Mouse (Mus musculus) forebrain, embryonic 16.5 days (tissue): Measurements from ENCODE around the gene Tufm. TPM values are rescaled to one million over a fixed set of nuclear protein-coding genes. Genes with fewer than 3 reads are reported as not detected.
A peak's percentile ranks its signal among the peaks of the same experiment; 100 is the strongest.
"Not testable (repeated sequence)": the region's sequence is repeated elsewhere in the genome, so short reads cannot be mapped to it uniquely, and the experiment has no call there.

Experiments
- ATAC-seq: fragments of 200-750 bp; cut with Nextera tagmentation; 2 replicates; pipeline ENCODE4 v1.8.0; 2017; ENCODE audit warnings: mild to moderate bottlenecking, moderate library complexity
- H3K27ac ChIP-seq: fragments of 300-500 bp; sonication (generic); 2 replicates; pipeline ENCODE4 v1.5.1; 2014; ENCODE audit warnings: low read length, control low read depth
- H3K27me3 ChIP-seq: fragments of 300-500 bp; sonication (generic); replicated peaks from 2 replicates; pipeline ENCODE4 v1.6.1; 2014; ENCODE audit warnings: low read length; ENCODE audit not compliant: control insufficient read depth, insufficient read depth
- H3K36me3 ChIP-seq: fragments of 300-500 bp; sonication (generic); 2 replicates; pipeline ENCODE4 v1.6.1; 2014; ENCODE audit not compliant: control insufficient read depth, insufficient read depth
- H3K4me1 ChIP-seq: fragments of 300-500 bp; sonication (generic); replicated peaks from 2 replicates; pipeline ENCODE4 v1.6.1; 2014; ENCODE audit warnings: low read length; ENCODE audit not compliant: control insufficient read depth, insufficient read depth
- H3K4me2 ChIP-seq: fragments of 300-500 bp; sonication (generic); 2 replicates; pipeline ENCODE4 v1.6.1; 2014; ENCODE audit warnings: mild to moderate bottlenecking, low read length, control low read depth
- H3K4me3 ChIP-seq: fragments of 300-500 bp; sonication (generic); replicated peaks from 2 replicates; pipeline ENCODE4 v1.5.1; 2014; ENCODE audit warnings: mild to moderate bottlenecking, low read length, control low read depth
- H3K9ac ChIP-seq: fragments of 300-500 bp; sonication (generic); replicated peaks from 2 replicates; pipeline ENCODE4 v1.6.1; 2014; ENCODE audit warnings: low read depth, low read length, control low read depth
- H3K9me3 ChIP-seq: fragments of 300-500 bp; sonication (generic); 2 replicates; pipeline ENCODE4 v1.6.1; 2016; ENCODE audit warnings: low read length; ENCODE audit not compliant: control insufficient read depth
- WGBS: fragments of 180-500 bp; shearing (Covaris S2); extraction: QIAGEN DNeasy Blood & Tissue Kit; methylation state at CpG from one replicate; pipeline ENCODE4 v1.1.7; 2014; 5-methylcytosine and 5-hydroxymethylcytosine counted together
- polyA plus RNA-seq: library from polyadenylated mRNA; unstranded; fragments of >200 nt; fragmentation: Nextera tagmentation; extraction: Ambion mirVana; gene quantifications from 2 replicates; pipeline ENCODE4 v1.2.1, GENCODE M21; 2015

Tufm gene
- polyA plus RNA-seq, 1 experiment from 2014 or later, result 131 TPM

DNA sequence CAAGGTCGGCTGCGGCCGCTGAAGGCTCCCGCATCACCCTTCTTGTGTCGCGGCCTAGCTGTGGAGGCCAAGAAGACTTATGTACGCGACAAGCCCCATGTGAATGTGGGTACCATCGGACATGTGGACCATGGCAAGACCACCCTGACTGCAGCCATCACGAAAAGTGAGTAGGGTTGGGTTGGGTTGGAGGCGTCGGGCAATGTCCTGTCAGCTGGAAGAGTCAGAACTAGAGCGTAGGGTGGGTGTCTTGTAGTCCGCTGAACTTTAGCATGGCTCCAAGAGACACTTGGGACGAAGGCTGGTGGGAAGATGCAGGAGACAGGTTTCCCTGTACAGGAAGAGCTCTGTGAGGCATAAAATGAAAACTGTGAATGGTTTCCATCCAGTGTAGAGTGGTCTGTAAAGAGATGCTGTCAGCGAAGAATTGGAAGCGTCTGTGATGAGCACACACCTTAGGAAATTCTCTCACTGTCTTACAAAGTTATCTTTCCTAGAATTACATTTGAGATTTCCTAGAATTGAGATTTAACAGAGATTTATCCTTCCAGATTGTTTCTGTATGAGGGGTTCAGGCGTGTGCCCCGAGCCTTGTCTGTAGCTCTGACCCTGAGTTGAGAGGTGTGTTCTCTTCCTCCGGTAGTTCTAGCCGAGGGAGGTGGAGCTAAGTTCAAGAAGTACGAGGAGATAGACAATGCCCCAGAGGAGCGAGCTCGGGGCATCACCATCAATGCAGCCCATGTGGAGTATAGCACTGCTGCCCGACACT, 640 bp downstream of the Tufm start:
- H3K27me3 ChIP-seq, H3K9me3 ChIP-seq, ATAC-seq, H3K27ac ChIP-seq, H3K4me1 ChIP-seq: not testable (repeated sequence)
- Histone ChIP-seq H3K4me3 (peak overlapping the region; percentile 70), H3K4me2 (peak overlapping the region; percentile 97), H3K9ac (peak overlapping the region; percentile 71), H3K36me3 (peaks cover 18% of the 10 kb centered on the region)
- 26% methylated on average over 16 of the region's 25 CpGs for WGBS

GRCm38 (mm10) chr7:126491005-126491404, 3.8 kb downstream of the Tufm start:
- no peak overlapping the region for H3K4me2 ChIP-seq
- H3K4me3 ChIP-seq, result no peak overlapping the region
- peaks cover 47% of the 10 kb centered on the region for H3K36me3 ChIP-seq
- no peaks in the 10 kb centered on the region for H3K9me3 ChIP-seq
- ATAC-seq, result no peak
- no peak overlapping the region for H3K27ac ChIP-seq
- H3K9ac ChIP-seq, result no peak overlapping the region
- no peaks in the 10 kb centered on the region for H3K27me3 ChIP-seq
- peaks cover 9% of the 10 kb centered on the region for H3K4me1 ChIP-seq
- 85% methylated on average over 1 of the region's 1 CpGs for WGBS

DNA sequence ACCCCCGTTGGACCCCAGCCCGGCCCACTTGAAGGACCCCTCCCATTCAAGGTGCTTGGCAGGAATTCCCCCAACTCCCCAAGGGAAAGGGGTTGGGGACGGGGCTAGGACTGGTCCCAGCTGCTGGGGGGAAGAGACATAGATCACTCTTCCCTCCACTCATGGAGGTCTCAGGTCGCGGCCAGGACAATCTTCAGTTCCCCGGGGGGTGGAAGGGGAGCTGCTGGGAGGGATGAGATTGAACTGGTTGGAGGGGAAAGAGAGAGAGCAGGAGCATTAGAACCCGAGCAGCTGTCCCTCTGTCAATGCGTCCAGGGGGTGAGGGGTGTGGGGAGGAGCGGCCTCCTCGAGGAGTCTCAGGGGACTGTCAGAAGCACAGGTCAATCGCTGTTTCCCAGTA, 4.8 kb downstream of the Tufm start:
- Histone ChIP-seq H3K27ac (no peak overlapping the region), H3K27me3 (no peaks in the 10 kb centered on the region), H3K4me2 (no peak overlapping the region), H3K9ac (no peak overlapping the region), H3K36me3 (peaks cover 57% of the 10 kb centered on the region), H3K4me1 (peaks cover 9% of the 10 kb centered on the region), H3K9me3 (no peaks in the 10 kb centered on the region), H3K4me3 (no peak overlapping the region)
- 68% methylated on average over 11 of the region's 11 CpGs for WGBS
- ATAC-seq, result no peak

- Histone ChIP-seq H3K4me3 (no peak overlapping the region), H3K4me2 (no peak overlapping the region), H3K27me3 (no peaks in the 10 kb centered on the region), H3K27ac (no peak overlapping the region), H3K4me1 (no peaks in the 10 kb centered on the region), H3K9me3 (no peaks in the 10 kb centered on the region), H3K9ac (no peak overlapping the region), H3K36me3 (peaks cover 75% of the 10 kb centered on the region)
- WGBS, result 97% methylated on average over 6 of the region's 6 CpGs
- no peak for ATAC-seq
These were observed 7.0 kb downstream of the Tufm start for GRCm38 (mm10) chr7:126494120-126494519.

GRCm38 (mm10) chr7:126496475-126496874, 9.3 kb downstream of the Tufm start:
- H3K36me3 ChIP-seq, result peaks cover 84% of the 10 kb centered on the region
- WGBS, result 88% methylated on average over 5 of the region's 5 CpGs

GRCm38 (mm10) chr7:126497966-126498365, 10.8 kb downstream of the Tufm start:
- Histone ChIP-seq H3K9me3 (no peaks in the 10 kb centered on the region), H3K27me3 (no peaks in the 10 kb centered on the region), H3K36me3 (peaks cover 74% of the 10 kb centered on the region), H3K4me3 (no peak overlapping the region), H3K27ac (no peak overlapping the region), H3K9ac (no peak overlapping the region), H3K4me1 (peaks cover 10% of the 10 kb centered on the region), H3K4me2 (no peak overlapping the region)
- ATAC-seq, result no peak
- WGBS, result 87% methylated on average over 12 of the region's 12 CpGs

More at GRCm38 (mm10) chr7:126496475-126496874, 9.3 kb downstream of the Tufm start:
- Histone ChIP-seq H3K4me3 (no peak overlapping the region), H3K4me2 (no peak overlapping the region), H3K9ac (no peak overlapping the region), H3K27ac (no peak overlapping the region), H3K27me3 (no peaks in the 10 kb centered on the region), H3K9me3 (no peaks in the 10 kb centered on the region), H3K4me1 (peaks cover 8% of the 10 kb centered on the region)
- ATAC-seq, result no peak

- H3K27ac ChIP-seq, result no peak overlapping the region
- H3K4me1 ChIP-seq, result peaks cover 15% of the 10 kb centered on the region
- no peak overlapping the region for H3K4me3 ChIP-seq
- no peaks in the 10 kb centered on the region for H3K9me3 ChIP-seq
- H3K27me3 ChIP-seq, result no peaks in the 10 kb centered on the region
- WGBS, result 94% methylated on average over 7 of the region's 7 CpGs
- ATAC-seq, result no peak
- no peak overlapping the region for H3K9ac ChIP-seq
- peaks cover 59% of the 10 kb centered on the region for H3K36me3 ChIP-seq
- H3K4me2 ChIP-seq, result no peak overlapping the region
These were observed 12.3 kb downstream of the Tufm start for GRCm38 (mm10) chr7:126499416-126499815.

GRCm38 (mm10) chr7:126501684-126502022, 14.5 kb downstream of the Tufm start:
- H3K9me3 ChIP-seq, result no peaks in the 10 kb centered on the region
- ATAC-seq, result no peak
- H3K4me3 ChIP-seq, result peak overlapping the region; percentile 100
- peak overlapping the region; percentile 99 for H3K27ac ChIP-seq
- H3K27me3 ChIP-seq, result no peaks in the 10 kb centered on the region
- H3K36me3 ChIP-seq, result peaks cover 40% of the 10 kb centered on the region
- H3K9ac ChIP-seq, result peak overlapping the region; percentile 99
- H3K4me2 ChIP-seq, result peak overlapping the region; percentile 88
- 2% methylated on average over 9 of the region's 9 CpGs for WGBS
- H3K4me1 ChIP-seq, result peaks cover 15% of the 10 kb centered on the region

DNA sequence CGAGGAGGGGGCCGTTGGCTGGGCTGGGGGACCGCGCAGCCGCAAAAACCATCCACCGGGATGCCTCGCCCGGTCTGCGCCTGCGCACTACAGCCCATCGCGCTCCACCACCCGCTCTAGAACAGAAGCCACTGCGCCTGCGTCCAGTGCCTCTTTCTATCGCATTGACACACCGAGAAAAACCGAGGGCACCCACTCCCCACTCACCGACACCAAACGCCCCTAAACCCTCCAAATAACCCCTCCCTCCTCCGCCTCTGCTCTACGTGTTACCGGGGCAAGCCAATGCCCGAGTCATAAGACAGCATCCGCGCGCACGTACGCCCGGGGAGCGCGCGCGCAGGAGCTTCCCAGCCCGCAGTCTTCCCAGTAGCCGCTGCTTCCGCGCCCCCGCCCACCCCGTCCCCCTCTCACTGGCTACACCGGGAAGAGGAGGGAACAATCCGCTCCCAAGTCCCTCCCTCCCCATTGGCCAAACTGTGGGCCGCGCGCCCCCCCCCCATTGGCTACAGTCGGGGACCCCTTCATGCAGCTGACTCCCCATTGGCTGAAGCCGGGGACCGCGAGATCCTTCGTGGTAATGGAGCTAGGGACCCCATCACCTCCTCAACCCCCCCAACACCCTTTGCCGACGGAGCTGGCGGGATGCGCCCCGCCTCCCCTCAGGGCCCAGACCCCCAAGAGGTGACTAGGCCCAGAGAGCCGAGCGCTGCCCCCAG, 15.0 kb downstream of the Tufm start:
- H3K9me3 ChIP-seq, result no peaks in the 10 kb centered on the region
- WGBS, result 0% methylated on average over 49 of the region's 57 CpGs
- peak overlapping the region; percentile 99 for H3K9ac ChIP-seq
- peak; percentile 88 for ATAC-seq
- H3K4me3 ChIP-seq, result peak overlapping the region; percentile 100
- peak overlapping the region; percentile 99 for H3K27ac ChIP-seq
- peaks cover 15% of the 10 kb centered on the region for H3K4me1 ChIP-seq
- peaks cover 35% of the 10 kb centered on the region for H3K36me3 ChIP-seq
- H3K4me2 ChIP-seq, result peak overlapping the region; percentile 88
- H3K27me3 ChIP-seq, result no peaks in the 10 kb centered on the region
